Mouse (Mus musculus): ENCODE data around the gene Lhx8.

Lhx8 gene

DNA sequence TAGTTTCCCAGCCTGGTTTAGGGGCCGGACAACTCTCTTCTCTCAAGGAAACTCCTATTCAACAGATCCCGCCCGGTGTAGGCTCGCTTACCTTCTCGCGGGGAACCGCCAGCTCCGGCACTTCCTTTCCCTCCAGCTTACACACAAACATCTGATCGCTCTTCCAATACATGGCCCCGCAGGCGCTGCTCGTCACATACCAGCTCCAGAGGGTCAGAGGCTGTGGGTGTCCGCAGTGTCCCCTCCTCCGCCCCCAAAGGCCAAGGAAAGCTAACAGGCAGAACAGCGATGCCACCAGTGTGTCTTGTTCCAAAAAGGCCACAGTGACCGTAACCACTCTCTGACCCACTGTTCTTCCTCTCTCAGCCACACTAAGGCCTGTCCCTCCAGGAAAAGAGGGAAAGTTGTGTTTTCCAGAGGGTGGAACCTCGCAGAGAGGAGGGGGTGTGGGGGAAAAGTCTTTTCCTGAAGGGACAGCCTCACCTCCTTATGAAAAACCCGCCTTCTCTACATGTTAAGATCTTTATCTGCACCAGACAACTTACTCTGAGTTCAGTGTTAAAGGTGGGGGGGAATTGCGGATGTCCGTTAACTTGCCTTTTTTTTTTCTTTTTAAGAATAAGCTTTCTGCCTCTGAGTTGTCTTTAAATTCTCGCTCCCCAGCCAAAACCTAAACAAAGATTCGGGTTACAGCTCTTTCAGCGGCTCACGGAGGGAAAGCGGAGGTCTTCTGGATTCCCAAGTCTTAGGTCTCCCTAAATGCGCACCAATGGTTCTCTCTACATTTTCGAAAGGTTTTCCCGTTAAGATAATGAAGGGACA lies at the start of gene Lhx8:
TSS of gene Lhx8 (minus strand) at position 479 of the 822 bp plus-strand sequence.
- DNase-seq = peak; percentile 42

DNA sequence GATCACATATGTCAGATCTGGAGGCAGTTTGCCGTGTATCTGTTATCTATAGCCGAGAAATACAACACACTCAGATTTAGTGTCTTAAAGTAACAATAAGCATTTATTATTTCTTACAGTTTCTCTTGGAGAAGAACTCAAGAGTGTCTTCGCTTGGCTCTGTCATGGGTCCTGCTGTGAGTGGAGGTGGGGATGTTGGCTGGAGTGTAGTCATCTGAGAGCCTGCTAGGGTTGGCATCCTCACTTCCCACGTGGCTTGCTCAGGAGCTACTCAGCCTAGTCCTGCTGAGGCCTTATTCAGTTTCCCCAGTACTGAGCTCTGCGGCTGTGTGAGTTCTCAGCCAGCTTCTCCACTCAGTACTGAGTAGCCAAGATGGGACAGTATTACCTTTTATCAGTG lies 43.1 kb upstream of the Lhx8 start:
- DNase-seq = no peak

DNA sequence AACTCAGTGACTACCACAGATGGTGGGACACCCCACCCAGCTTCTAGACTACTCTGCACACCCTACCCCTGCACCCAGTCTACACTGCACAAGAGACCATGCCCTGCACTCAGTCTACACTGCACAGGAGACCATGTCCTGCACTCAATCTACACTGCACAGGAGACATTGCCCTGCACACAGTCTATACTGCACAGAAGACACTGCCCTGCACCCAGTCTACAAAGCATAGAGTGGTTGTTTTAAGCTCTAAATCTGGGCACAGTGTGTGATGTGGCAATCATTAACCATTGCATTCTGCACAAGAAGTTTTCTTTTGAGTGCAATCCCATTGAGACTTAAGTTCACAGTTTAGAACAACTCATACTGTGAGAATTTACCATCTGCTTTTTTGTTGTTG lies 42.2 kb upstream of the Lhx8 start:
- DNase-seq = peak; percentile 16

GRCm38 (mm10) chr3:154367327-154367726 lies 36.9 kb upstream of the Lhx8 start:
- no peak for DNase-seq

DNA sequence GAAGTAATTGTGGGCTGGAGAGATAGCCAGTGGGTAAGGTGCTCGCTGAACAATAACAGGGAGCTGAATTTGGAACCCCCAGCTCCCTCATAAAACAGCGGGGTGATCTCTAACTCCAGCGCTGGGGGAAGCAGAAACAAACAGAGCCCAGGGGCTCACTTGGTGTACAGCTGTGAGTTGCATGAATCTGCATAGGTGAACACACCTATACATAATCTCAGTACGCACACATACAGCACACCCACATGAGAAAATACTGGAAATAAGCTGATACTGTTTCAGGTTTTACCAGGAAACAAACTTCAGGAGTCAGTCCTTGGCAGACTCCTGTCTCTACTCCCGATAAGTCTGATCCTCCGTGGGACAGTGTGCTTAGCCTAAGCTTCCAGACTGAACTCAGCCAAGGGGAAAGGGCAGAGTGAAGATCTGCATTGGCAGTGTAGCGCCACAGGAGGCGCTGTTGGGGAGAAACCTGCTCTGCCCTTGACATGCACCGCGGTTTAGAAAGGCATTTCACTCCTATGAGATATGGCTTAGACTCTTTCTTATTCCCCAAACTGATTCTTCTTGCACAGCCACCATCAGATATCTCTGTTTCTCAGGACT lies 34.2 kb upstream of the Lhx8 start:
- DNase-seq = peak; percentile 40

DNA sequence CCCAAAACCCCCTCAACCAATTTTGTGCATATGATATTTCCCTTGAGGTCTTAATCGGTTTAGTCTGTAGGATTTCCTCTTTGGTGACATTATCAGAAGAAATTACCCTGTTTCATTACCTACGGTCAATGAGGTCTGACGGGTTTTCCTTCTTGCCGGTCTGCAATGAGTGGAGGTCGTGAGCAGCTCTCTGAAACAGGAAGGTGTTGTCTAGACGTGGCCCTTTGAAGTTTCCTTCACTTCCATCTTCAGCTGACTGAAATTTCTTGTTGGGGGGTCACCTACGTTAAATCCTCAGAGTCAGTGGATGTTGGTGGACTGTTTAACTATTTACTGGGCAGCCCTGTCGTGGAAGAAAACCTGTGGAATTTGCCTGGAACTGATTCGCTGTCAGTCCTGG lies 33.0 kb upstream of the Lhx8 start:
- no peak for DNase-seq

- DNase-seq = no peak
Observed at GRCm38 (mm10) chr3:154359231-154359630, 28.8 kb upstream of the Lhx8 start.

DNA sequence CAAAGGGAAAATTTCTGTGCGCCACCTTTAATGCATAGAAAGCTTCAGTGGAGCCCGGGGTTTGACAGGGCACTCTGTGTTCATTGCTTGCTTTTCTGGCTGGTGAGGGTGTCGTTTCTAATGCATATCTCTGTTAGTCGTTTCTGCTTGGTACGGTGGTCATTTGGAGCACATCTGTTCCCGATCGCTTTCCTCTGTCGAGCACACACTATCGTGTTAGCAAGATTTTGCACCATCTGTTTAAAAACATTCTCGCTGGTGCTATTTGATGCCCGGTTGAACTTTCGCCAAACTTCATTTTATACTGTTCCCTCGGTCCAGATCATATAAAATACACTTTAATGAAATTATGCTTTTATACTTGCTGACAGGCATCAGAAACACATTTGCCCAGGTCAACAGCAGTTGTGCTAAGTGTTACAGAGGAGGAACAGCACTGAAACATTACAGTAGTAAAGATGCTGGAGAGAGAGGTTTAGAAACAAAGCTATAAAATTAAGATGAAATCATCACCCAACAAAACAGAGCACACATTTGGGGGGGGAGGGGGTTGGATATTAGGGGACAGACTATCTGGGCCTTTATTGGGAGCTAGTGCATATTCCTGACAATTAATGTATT lies 9.9 kb upstream of the Lhx8 start:
- no peak for DNase-seq

DNA sequence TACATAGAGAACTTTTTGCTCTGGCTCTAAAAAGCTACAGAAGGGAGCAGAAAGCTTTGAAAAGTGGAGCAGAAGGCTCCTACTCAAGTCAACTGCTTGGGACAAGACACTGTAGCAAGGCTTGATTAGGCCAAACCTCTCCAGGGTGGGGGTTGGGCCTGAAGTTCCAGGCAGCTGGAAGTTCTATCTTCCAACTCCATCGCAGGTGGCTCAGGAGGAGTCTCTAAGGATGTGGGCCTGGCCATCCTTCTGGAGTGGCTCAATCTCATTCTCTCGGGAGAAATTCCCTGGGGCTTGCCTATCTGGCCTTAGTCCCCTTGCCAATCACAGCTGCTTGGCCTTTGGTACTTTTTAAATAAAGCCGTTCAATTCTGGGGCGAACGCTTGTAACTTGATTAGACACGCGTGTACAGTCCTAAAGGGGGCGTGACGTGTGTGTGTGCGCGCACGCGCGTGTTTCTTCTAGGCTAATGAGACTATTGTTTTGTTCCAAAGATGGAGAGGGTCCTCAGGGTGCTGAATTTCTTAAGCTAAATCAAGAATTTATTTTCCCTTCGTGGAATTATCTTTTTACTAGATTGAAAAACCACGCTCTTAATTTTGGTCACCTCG lies 9.3 kb upstream of the Lhx8 start:
- no peak for DNase-seq

- no peak for DNase-seq
Observed at GRCm38 (mm10) chr3:154334806-154335205, 4.3 kb upstream of the Lhx8 start.

GRCm38 (mm10) chr3:154333401-154333999 lies 3.0 kb upstream of the Lhx8 start:
- DNase-seq = peak; percentile 12

- DNase-seq = peak; percentile 14
Observed at GRCm38 (mm10) chr3:154332941-154333340, 2.5 kb upstream of the Lhx8 start.

- DNase-seq = peak; percentile 31
Observed at GRCm38 (mm10) chr3:154332213-154332530, 1.7 kb upstream of the Lhx8 start.

GRCm38 (mm10) chr3:154331506-154332212 lies 1.2 kb upstream of the Lhx8 start:
- DNase-seq = peak; percentile 23

DNA sequence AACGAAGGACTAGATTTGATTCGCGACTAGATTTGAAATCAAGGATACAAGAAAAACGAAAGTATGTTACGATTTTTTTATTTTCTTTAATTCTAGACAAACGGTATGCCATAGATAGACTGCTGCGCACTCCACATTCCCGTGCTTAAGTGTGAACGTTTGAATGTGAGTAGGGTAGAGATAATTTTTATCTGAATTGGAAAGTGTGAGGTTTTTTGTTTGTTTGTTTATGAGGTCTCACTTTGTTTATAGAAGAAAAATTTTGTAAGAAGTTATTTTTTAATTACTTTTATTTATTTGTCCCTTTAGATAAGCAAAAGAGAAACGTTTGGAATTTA lies 513 bp upstream of the Lhx8 start:
- DNase-seq = no peak

- peak; percentile 52 for DNase-seq
Observed at GRCm38 (mm10) chr3:154329323-154330180, 907 bp downstream of the Lhx8 start.

DNA sequence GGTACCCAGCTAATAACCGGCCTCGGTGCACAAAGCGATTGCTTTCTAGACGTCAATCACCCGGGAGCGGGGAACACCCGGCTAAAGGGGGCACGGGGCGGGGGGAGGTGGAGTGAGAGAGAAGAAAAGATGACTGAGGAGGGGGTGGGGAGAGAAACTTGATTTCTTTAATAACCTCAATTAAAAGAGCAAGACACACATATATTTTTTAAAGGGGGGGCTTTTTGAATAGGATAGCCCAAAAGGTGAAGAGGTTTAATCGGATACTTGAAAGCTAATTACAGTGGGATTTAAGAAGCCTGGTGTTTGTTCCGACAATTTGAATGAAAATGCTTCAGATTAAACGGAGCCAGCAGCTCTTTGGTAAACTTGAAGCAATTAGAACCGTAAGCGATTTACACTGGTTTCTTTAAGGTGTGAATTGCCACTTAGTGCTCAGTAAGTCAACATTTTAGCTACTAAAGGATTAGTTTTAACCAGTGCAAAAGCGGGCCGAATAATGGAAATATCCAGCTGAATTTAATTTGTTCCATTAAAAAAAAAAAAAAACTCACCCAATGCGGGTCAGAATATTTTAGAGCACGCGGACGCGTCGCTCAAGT lies 1.6 kb downstream of the Lhx8 start:
- DNase-seq = no peak

GRCm38 (mm10) chr3:154327883-154328720 lies 2.4 kb downstream of the Lhx8 start:
- DNase-seq = peak; percentile 30

DNA sequence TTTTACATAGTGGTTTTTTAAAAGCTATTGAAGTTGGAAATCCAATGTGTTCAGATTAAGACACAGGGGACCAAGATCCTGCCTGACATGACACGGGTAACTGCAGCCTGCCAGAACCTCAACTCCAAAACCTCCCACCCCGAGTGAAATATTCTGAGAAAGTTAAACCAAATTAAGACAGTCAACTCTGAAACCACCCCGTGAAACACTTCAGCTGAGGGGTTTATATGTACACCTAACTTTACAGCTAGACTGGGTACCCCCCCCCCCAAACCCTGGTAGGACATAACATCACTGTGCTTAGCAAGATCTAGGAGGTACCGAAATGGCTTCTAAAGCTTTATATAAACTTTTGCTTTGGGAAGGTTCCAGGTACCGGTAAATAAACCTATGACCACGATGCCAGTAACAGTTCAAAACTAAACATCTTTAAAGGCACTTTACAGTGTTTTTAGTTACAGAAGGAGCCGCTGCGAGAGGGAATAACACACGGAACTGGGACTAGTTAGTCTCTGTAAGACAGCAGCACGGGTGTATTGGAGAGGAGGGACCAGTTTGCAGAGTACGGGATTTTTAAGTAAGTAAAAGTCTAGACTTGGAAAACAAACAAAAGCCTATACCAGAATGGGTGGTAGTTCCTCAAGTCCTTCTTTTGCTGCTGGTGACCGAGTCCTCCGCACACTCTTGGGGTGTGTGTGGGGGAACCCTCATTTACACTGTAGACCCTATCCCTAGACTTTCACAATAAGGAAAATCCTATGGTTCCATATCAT lies 3.2 kb downstream of the Lhx8 start:
- DNase-seq = no peak
